Mouse (Mus musculus) layer of hippocampus, adult 6 months (tissue): ENCODE data around the gene Vmn1r72. TPM values are rescaled to one million over a fixed set of nuclear protein-coding genes. Genes with fewer than 3 reads are reported as not detected.

Experiments used
- long read RNA-seq, 2 experiments: library from polyadenylated mRNA; unstranded; transcript quantifications; one replicate each; pipeline ENCODE4 v2.0.0; 2019 to 2020
- polyA plus RNA-seq: library from polyadenylated mRNA; unstranded; fragments of <200 nt; fragmentation: Nextera tagmentation; gene quantifications from 2 replicates; pipeline ENCODE4 v1.2.3, GENCODE M21; 2021

The Vmn1r72 gene
- not detected in 2 replicates for polyA plus RNA-seq
- long read RNA-seq, experiment 1: 0 reads
- long read RNA-seq, experiment 2: 0 reads

DNA sequence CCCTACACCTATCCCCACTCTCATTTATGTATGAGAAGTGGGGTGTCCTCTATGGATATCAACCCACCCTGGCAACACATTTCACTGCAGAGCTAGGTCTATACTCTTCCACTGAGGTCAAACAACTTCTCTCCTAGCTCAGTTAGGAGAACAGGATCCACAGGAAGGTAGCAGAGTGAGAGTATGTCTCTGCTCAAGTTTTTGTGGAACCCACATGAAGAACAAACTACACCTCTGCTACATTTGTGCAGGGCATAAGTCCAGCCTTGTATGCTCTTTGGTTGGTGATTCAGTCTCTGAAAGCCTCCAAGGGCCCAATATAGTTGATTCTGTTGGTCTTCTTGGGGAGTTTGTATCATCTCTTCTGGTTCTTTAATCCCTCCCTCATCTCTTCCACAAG is at the start of gene Vmn1r72:
Vmn1r72 (minus strand) TSS at position 101 of the 400 bp plus-strand sequence.

Other genes starting within 250 kb of the Vmn1r72 start
- gene Zscan4-ps2, start 165.8 kb downstream of the Vmn1r72 start, polyA plus RNA-seq: not detected in 2 replicates
- not detected in 2 replicates for gene Zscan4-ps3, start 70.8 kb downstream of the Vmn1r72 start, polyA plus RNA-seq
- gene Vmn1r73, start 50.1 kb upstream of the Vmn1r72 start, polyA plus RNA-seq: not detected in 2 replicates
- not detected in 2 replicates for gene Vmn1r74, start 153.8 kb upstream of the Vmn1r72 start, polyA plus RNA-seq
- gene Vmn1r75, start 194.5 kb upstream of the Vmn1r72 start, polyA plus RNA-seq: not detected in 2 replicates